Mouse (Mus musculus): ENCODE data around the gene 4930404N11Rik. TPM values are rescaled to one million over a fixed set of nuclear protein-coding genes. Genes with fewer than 3 reads are reported as not detected.

The 4930404N11Rik gene
- polyA plus RNA-seq, 1 experiment from 2014 or later = 0.86 TPM

GRCm38 (mm10) chr10:81385603-81386306, 20.1 kb upstream of the 4930404N11Rik start:
- 89% methylated on average over 22 of the region's 22 CpGs for WGBS
- Histone ChIP-seq H3K27me3 (replicated peaks; ENCODE audit: control insufficient read depth, insufficient read depth, low read length) (no peaks in the 10 kb centered on the region), H3K9me3 (ENCODE audit: control insufficient read depth, low read length) (no peaks in the 10 kb centered on the region), H3K27ac (ENCODE audit: low read length) (no peak overlapping the region), H3K4me2 (ENCODE audit: low read length) (peak overlapping the region; percentile 88), H3K4me1 (replicated peaks; ENCODE audit: control insufficient read depth, insufficient read depth, low read length) (peaks cover 12% of the 10 kb centered on the region), H3K9ac (replicated peaks; ENCODE audit: low read depth, low read length) (no peak overlapping the region), H3K4me3 (replicated peaks; ENCODE audit: low read length) (no peak overlapping the region), H3K36me3 (ENCODE audit: control insufficient read depth, insufficient read depth) (peaks cover 17% of the 10 kb centered on the region)
- ATAC-seq = no peak

- Histone ChIP-seq H3K27me3 (replicated peaks; ENCODE audit: control insufficient read depth, insufficient read depth, low read length) (no peaks in the 10 kb centered on the region), H3K4me1 (replicated peaks; ENCODE audit: control insufficient read depth, insufficient read depth, low read length) (peaks cover 12% of the 10 kb centered on the region), H3K27ac (ENCODE audit: low read length) (peak overlapping the region; percentile 87), H3K4me3 (replicated peaks; ENCODE audit: low read length) (peak overlapping the region; percentile 92), H3K9me3 (ENCODE audit: control insufficient read depth, low read length) (no peaks in the 10 kb centered on the region), H3K4me2 (ENCODE audit: low read length) (peak overlapping the region; percentile 88), H3K9ac (replicated peaks; ENCODE audit: low read depth, low read length) (peak overlapping the region; percentile 74), H3K36me3 (ENCODE audit: control insufficient read depth, insufficient read depth) (peaks cover 17% of the 10 kb centered on the region)
- WGBS = under 1% methylated on average over 19 of the region's 19 CpGs
- ATAC-seq = peak; percentile 10
Measured at GRCm38 (mm10) chr10:81384605-81384982, 19.0 kb upstream of the 4930404N11Rik start.

- no peaks in the 10 kb centered on the region for H3K9me3 ChIP-seq (ENCODE audit: control insufficient read depth, low read length)
- H3K4me1 ChIP-seq (replicated peaks; ENCODE audit: control insufficient read depth, insufficient read depth, low read length) = peaks cover 13% of the 10 kb centered on the region
- no peaks in the 10 kb centered on the region for H3K27me3 ChIP-seq (replicated peaks; ENCODE audit: control insufficient read depth, insufficient read depth, low read length)
- peak; percentile 96 for ATAC-seq
- peak within 1 kb of the TSS; percentile 92 for H3K4me3 ChIP-seq (replicated peaks; ENCODE audit: low read length)
- 5% methylated on average over 50 of the region's 54 CpGs for WGBS
- H3K9ac ChIP-seq (replicated peaks; ENCODE audit: low read depth, low read length) = peak within 1 kb of the TSS; percentile 74
- peak within 1 kb of the TSS; percentile 88 for H3K4me2 ChIP-seq (ENCODE audit: low read length)
- H3K27ac ChIP-seq (ENCODE audit: low read length) = peak within 1 kb of the TSS; percentile 87
- H3K36me3 ChIP-seq (ENCODE audit: control insufficient read depth, insufficient read depth) = peaks cover 17% of the 10 kb centered on the region
Measured at GRCm38 (mm10) chr10:81383802-81384604, 18.4 kb upstream of the 4930404N11Rik start, which contains the start of the genes Dohh and Gm48551. Dohh (plus strand) TSS chr10:81384428. Gm48551 (plus strand) TSS chr10:81384466.

- H3K9ac ChIP-seq (replicated peaks; ENCODE audit: low read depth, low read length) = no peak overlapping the region
- H3K4me2 ChIP-seq (ENCODE audit: low read length) = no peak overlapping the region
- H3K36me3 ChIP-seq (ENCODE audit: control insufficient read depth, insufficient read depth) = peaks cover 6% of the 10 kb centered on the region
- ATAC-seq = no peak
- H3K4me3 ChIP-seq (replicated peaks; ENCODE audit: low read length) = no peak overlapping the region
- no peaks in the 10 kb centered on the region for H3K9me3 ChIP-seq (ENCODE audit: control insufficient read depth, low read length)
- H3K27ac ChIP-seq (ENCODE audit: low read length) = no peak overlapping the region
- H3K4me1 ChIP-seq (replicated peaks; ENCODE audit: control insufficient read depth, insufficient read depth, low read length) = peaks cover 21% of the 10 kb centered on the region
- WGBS = 88% methylated on average over 5 of the region's 5 CpGs
- H3K27me3 ChIP-seq (replicated peaks; ENCODE audit: control insufficient read depth, insufficient read depth, low read length) = no peaks in the 10 kb centered on the region
Measured at GRCm38 (mm10) chr10:81382039-81382438, 16.4 kb upstream of the 4930404N11Rik start.

- Histone ChIP-seq H3K27me3 (replicated peaks; ENCODE audit: control insufficient read depth, insufficient read depth, low read length) (no peaks in the 10 kb centered on the region), H3K4me2 (ENCODE audit: low read length) (no peak overlapping the region), H3K9ac (replicated peaks; ENCODE audit: low read depth, low read length) (no peak overlapping the region), H3K4me1 (replicated peaks; ENCODE audit: control insufficient read depth, insufficient read depth, low read length) (peaks cover 25% of the 10 kb centered on the region), H3K4me3 (replicated peaks; ENCODE audit: low read length) (no peak overlapping the region), H3K27ac (ENCODE audit: low read length) (no peak overlapping the region), H3K36me3 (ENCODE audit: control insufficient read depth, insufficient read depth) (no peaks in the 10 kb centered on the region), H3K9me3 (ENCODE audit: control insufficient read depth, low read length) (no peaks in the 10 kb centered on the region)
- 89% methylated on average over 6 of the region's 6 CpGs for WGBS
- ATAC-seq = no peak
Measured at GRCm38 (mm10) chr10:81379809-81380378, 14.3 kb upstream of the 4930404N11Rik start.

GRCm38 (mm10) chr10:81379183-81379553, 13.6 kb upstream of the 4930404N11Rik start:
- H3K27me3 ChIP-seq (replicated peaks; ENCODE audit: control insufficient read depth, insufficient read depth, low read length) = no peaks in the 10 kb centered on the region
- peak overlapping the region; percentile 40; the same call in 1 of the 2 replicates for H3K9ac ChIP-seq (replicated peaks; ENCODE audit: low read depth, low read length)
- ATAC-seq = peak; percentile 4; the same call in 1 of the 2 replicates
- no peaks in the 10 kb centered on the region for H3K9me3 ChIP-seq (ENCODE audit: control insufficient read depth, low read length)
- no peaks in the 10 kb centered on the region for H3K36me3 ChIP-seq (ENCODE audit: control insufficient read depth, insufficient read depth)
- peak overlapping the region; percentile 69 for H3K27ac ChIP-seq (ENCODE audit: low read length)
- H3K4me3 ChIP-seq (replicated peaks; ENCODE audit: low read length) = peak overlapping the region; percentile 78
- peaks cover 24% of the 10 kb centered on the region for H3K4me1 ChIP-seq (replicated peaks; ENCODE audit: control insufficient read depth, insufficient read depth, low read length)
- peak overlapping the region; percentile 66 for H3K4me2 ChIP-seq (ENCODE audit: low read length)
- WGBS = 53% methylated on average over 3 of the region's 3 CpGs

GRCm38 (mm10) chr10:81378553-81379182, 13.1 kb upstream of the 4930404N11Rik start:
- Histone ChIP-seq H3K4me2 (ENCODE audit: low read length) (peak overlapping the region; percentile 66), H3K9me3 (ENCODE audit: control insufficient read depth, low read length) (no peaks in the 10 kb centered on the region), H3K9ac (replicated peaks; ENCODE audit: low read depth, low read length) (peak overlapping the region; percentile 40), H3K27me3 (replicated peaks; ENCODE audit: control insufficient read depth, insufficient read depth, low read length) (no peaks in the 10 kb centered on the region), H3K4me3 (replicated peaks; ENCODE audit: low read length) (peak overlapping the region; percentile 78), H3K27ac (ENCODE audit: low read length) (peak overlapping the region; percentile 69), H3K4me1 (replicated peaks; ENCODE audit: control insufficient read depth, insufficient read depth, low read length) (peaks cover 24% of the 10 kb centered on the region), H3K36me3 (ENCODE audit: control insufficient read depth, insufficient read depth) (no peaks in the 10 kb centered on the region)
- under 1% methylated on average over 46 of the region's 46 CpGs for WGBS
- peak; percentile 97 for ATAC-seq

GRCm38 (mm10) chr10:81377793-81378552, 12.4 kb upstream of the 4930404N11Rik start, which contains the start of gene Fzr1:
Fzr1 (minus strand) TSS chr10:81378516.
- H3K4me2 ChIP-seq (ENCODE audit: low read length) = peak within 1 kb of the TSS; percentile 89
- WGBS = under 1% methylated on average over 54 of the region's 59 CpGs
- 0 out of 2 replicates have a peak, but pooled peaks cover 2% of the 10 kb centered on the region for H3K36me3 ChIP-seq (ENCODE audit: control insufficient read depth, insufficient read depth)
- peak within 1 kb of the TSS; percentile 70 for H3K27ac ChIP-seq (ENCODE audit: low read length)
- peak; percentile 64; the same call in 1 of the 2 replicates for ATAC-seq
- peak within 1 kb of the TSS; percentile 78 for H3K4me3 ChIP-seq (replicated peaks; ENCODE audit: low read length)
- H3K27me3 ChIP-seq (replicated peaks; ENCODE audit: control insufficient read depth, insufficient read depth, low read length) = no peaks in the 10 kb centered on the region
- no peaks in the 10 kb centered on the region for H3K9me3 ChIP-seq (ENCODE audit: control insufficient read depth, low read length)
- H3K9ac ChIP-seq (replicated peaks; ENCODE audit: low read depth, low read length) = peak within 1 kb of the TSS; percentile 88
- peaks cover 24% of the 10 kb centered on the region for H3K4me1 ChIP-seq (replicated peaks; ENCODE audit: control insufficient read depth, insufficient read depth, low read length)

Data from forebrain, embryonic 16.5 days (tissue).